Mouse (Mus musculus) kidney, postnatal 36 days (tissue): ENCODE data around the gene Bora.
"Not testable (repeated sequence)": the region's sequence is repeated elsewhere in the genome, so short reads cannot be mapped to it uniquely, and the experiment has no call there.

ENCODE experiments used
- DNase-seq, 2 experiments: peaks; one replicate each; pipeline ENCODE4 v3.0.0; 2021 to 2022; ENCODE audit warnings: mixed read lengths in 2 of 2

Gene Bora

GRCm38 (mm10) chr14:99046031-99046781, at the start of gene Bora, which contains the start of gene Mzt1:
TSS of gene Bora (plus strand) at chr14:99046222.
TSS of gene Mzt1 (minus strand) at chr14:99046134.
- DNase-seq: peak; percentile 95

GRCm38 (mm10) chr14:99010224-99010919, 35.6 kb upstream of the Bora start:
- DNase-seq: peak in 1 of 2 experiments; percentile 5

GRCm38 (mm10) chr14:99010920-99011313, 35.1 kb upstream of the Bora start:
- no peak for DNase-seq

GRCm38 (mm10) chr14:99018691-99019090, 27.3 kb upstream of the Bora start:
- DNase-seq: no peak

GRCm38 (mm10) chr14:99019136-99019808, 26.8 kb upstream of the Bora start:
- DNase-seq: no peak

GRCm38 (mm10) chr14:99022346-99023086, 23.5 kb upstream of the Bora start:
- DNase-seq: no peak

GRCm38 (mm10) chr14:99029987-99030386, 16.0 kb upstream of the Bora start:
- DNase-seq: no peak

- DNase-seq: no peak
These were observed 14.6 kb upstream of the Bora start for GRCm38 (mm10) chr14:99031337-99031873.

- no peak for DNase-seq
These were observed 13.4 kb upstream of the Bora start for GRCm38 (mm10) chr14:99032596-99032995.

GRCm38 (mm10) chr14:99034851-99035250, 11.2 kb upstream of the Bora start:
- DNase-seq: not testable (repeated sequence)

- DNase-seq: no peak
These were observed 10.0 kb upstream of the Bora start for GRCm38 (mm10) chr14:99036039-99036438.

- DNase-seq: no peak
These were observed 8.3 kb upstream of the Bora start for GRCm38 (mm10) chr14:99037703-99038102.

- not testable (repeated sequence) for DNase-seq
These were observed 6.7 kb upstream of the Bora start for GRCm38 (mm10) chr14:99039308-99039707.

GRCm38 (mm10) chr14:99041416-99041815, 4.6 kb upstream of the Bora start:
- DNase-seq: no peak

- no peak for DNase-seq
These were observed 2.5 kb upstream of the Bora start for GRCm38 (mm10) chr14:99043499-99043898.

- peak in 1 of 2 experiments; percentile 6 for DNase-seq
These were observed 1.9 kb upstream of the Bora start for GRCm38 (mm10) chr14:99044096-99044495.

GRCm38 (mm10) chr14:99044718-99045117, 1.3 kb upstream of the Bora start:
- no peak for DNase-seq

GRCm38 (mm10) chr14:99045378-99046030, 518 bp upstream of the Bora start:
- DNase-seq: peak; percentile 4 to 49

GRCm38 (mm10) chr14:99046782-99047181, 760 bp downstream of the Bora start:
- no peak for DNase-seq

GRCm38 (mm10) chr14:99058959-99059586, 13.1 kb downstream of the Bora start:
- DNase-seq: no peak

GRCm38 (mm10) chr14:99060616-99061015, 14.6 kb downstream of the Bora start:
- no peak for DNase-seq
